Mouse (Mus musculus) c-Kit-positive CD71-negative TER-119-negative erythroid progenitor cells, embryonic 14.5 days (primary cell): ENCODE data around the gene Gipc2.

Source experiments
- DNase-seq: peaks from one replicate; pipeline ENCODE4 v3.0.0-alpha.2; 2013; ENCODE audit warnings: low read depth

Gipc2 gene

DNA sequence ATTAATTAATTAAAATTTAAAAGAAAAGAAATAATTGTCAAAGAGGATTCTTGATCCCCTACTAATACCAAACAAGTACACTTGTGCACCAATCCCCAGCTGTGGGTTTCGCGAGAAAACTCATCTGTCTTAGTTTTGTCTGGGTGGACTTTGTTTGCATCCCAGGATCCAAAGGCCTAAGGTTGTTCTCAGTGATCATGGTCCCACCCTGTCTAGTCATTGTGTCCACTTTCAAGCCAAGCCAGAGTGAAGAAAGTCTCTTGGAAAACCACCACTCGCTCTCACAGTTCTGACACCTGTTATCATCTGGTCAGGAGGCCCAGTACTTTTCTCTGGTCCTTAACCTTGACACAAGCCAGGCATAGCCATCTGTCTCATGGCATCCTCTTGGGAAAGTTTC is 48.1 kb downstream of the Gipc2 start:
- no peak for DNase-seq

- DNase-seq: no peak
Measured at GRCm38 (mm10) chr3:152116140-152116539, 49.9 kb downstream of the Gipc2 start.

DNA sequence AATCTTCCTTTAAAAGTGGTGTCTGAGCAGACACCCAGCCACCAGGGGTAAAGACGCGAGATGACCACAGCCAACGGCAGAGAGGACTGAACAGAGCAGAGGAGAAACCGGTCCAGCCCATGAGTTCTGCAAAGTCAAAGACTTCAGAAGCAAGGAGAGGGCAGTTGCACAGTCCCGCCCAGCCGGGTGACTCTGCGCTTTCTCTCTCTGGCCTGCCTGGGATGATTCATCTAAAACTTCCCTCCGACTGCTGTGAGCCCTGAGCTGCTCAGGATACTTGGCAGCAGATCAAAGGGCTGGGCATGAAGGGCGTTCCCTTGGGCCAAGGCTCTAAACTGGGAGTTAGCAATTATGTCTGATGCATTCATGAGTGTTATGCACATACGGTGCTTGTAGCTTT is 51.2 kb downstream of the Gipc2 start:
- DNase-seq: peak; percentile 66

- DNase-seq: no peak
Measured at GRCm38 (mm10) chr3:152114222-152114621, 51.8 kb downstream of the Gipc2 start.

DNA sequence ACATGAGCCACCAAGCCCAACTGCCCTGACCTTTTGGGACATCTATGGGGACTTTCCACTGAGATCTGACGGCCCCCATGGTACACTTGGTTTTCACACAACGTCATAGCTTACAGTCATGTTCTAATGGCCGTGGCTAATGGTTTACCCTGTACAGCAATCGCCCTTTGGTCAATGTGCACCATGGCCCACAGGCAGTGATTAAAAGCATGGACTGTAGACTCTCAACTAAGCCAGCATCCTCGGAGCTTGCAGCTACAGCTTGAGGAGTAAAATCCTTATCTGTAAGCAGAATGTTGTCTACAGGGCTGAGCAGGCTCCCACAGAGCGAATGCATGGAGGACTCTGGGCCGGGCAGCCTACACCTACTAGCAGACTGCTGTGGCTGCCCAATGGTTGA is 52.5 kb downstream of the Gipc2 start:
- no peak for DNase-seq

DNA sequence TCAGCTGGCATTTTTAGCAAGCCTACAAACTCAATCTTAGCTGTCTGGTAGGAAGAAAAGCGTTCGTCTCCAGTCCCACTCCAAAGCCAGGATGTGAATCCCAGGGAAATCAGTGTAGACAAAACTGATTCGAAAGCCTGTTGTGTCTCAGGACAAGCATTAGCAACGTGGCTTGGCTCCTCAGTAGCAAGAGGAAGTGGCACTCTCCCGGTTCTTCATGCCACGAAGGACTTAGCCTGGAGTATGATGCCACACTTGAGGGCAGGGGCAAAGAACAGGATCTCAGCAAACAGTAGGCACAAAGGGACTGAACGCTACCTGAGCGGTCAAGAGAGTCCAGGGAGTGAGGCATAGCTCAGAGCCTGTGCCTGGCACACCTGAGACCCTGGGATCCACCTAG is 53.4 kb downstream of the Gipc2 start:
- no peak for DNase-seq

GRCm38 (mm10) chr3:152111482-152111881 is 54.5 kb downstream of the Gipc2 start:
- DNase-seq: no peak

DNA sequence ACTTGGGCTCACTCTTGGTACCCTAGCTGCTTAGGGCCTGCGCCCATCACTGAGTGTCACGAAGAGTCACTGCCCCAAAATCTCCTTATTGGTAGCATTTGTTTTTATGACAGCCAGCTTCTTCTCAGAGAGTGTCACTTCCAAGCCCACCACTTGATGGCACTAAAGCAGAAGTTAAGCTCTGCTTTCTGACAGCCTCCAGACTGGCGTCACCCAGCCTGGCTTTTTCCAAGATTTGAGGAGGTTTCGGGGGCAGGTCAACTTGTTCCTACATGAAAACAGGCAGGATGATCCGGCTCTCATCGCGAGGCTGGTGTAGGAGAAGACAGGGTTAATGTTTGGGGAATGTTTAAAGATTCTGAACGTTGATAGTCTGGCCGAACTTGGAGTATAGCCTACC is 54.9 kb downstream of the Gipc2 start:
- DNase-seq: no peak

- no peak for DNase-seq
Measured at GRCm38 (mm10) chr3:152109260-152109587, 56.8 kb downstream of the Gipc2 start.

DNA sequence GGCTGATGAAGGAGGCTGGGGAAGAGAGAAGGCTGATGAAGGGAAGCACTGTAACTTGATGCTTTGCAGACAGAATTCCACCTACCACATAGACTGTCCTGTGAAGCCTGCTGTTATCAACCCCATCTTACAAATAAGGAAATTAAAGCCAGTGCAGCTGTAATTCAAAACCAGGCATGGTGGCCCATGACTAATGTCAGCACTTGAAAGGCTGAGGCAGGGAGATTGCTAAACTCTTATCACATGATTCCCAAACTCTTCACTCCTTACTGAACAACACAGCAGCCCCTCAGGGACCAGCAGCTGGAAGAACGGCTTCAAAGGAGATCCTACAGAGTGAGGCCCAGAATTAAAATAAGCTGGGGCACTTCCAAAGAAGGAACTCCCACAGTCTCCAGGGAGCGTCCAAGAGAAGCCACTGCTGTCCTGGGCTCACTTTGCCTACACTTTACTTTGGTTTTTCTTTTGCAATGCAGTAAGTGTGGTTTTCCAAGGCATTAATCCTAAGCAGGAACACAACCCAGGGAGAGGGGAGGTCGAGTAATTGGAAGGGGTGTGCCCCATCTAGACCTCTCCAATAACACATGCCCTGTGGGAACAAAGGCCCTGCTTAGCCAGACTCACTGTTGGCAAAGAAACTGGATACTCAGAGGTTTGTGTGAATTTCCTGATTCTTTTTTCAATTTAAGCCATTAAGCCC is 57.3 kb downstream of the Gipc2 start:
- DNase-seq: no peak

DNA sequence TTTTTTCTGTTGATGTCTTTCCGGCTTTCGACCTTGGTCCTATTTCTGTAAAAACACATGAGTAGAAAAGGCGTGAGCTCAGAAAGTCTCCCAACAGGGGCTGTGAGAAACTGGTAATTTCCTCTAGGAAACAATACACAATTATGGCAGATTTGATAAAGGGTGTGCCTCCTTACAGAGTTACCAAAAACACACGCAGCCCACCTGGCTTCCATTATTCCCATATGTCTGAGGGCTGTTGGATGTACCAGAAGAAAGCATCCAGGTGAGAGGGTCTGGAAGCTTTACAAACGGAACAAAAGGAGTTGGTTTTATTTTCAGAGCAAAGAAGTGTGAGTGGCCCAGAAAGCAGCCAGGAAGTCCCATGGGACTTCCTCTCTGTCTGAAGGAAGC is 58.0 kb downstream of the Gipc2 start:
- DNase-seq: no peak

GRCm38 (mm10) chr3:152107149-152108002 is 58.7 kb downstream of the Gipc2 start:
- DNase-seq: no peak

DNA sequence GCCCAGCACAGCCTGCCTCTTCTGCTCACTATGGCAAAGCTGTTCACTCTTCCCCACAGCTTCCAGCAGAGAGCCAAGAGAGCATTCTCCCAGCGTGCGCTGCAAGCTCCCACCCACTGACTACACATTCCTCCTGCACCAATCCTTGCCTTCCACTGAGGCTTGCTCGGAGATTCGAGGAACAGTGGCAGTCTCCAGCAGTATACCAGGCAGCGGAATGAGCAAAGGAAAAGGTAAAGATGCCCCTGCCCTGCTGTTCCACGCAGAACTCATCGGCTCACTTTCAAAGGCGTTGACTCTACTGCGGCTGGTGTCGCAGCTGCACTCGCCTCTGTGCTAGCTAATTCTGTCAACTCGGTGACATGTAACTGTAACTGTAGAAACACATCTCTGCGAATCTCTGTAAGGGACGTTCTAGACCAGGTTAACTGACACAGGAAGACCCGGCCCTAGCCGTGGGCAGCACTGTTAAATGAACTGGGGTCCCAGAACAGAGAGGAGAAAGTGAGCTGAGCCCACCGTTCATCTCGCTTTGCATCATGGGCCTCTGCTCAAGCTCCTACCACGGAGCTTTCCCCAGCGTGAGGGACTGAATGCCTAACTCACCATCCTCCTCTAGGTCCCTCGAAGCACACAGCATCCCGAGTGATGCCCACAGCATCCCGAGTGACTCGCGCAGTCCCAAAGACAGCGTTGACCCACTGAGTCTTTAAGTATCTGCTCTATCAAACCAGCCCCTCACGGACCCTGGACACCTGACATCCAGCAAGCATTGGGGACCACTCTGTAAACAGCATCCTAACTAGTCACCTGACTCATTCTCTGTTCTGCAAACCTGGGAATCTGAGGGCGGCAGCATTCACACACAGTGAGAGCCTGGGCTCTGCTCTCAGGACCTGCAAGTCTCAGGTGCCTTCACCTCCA is 59.5 kb downstream of the Gipc2 start:
- DNase-seq: no peak

DNA sequence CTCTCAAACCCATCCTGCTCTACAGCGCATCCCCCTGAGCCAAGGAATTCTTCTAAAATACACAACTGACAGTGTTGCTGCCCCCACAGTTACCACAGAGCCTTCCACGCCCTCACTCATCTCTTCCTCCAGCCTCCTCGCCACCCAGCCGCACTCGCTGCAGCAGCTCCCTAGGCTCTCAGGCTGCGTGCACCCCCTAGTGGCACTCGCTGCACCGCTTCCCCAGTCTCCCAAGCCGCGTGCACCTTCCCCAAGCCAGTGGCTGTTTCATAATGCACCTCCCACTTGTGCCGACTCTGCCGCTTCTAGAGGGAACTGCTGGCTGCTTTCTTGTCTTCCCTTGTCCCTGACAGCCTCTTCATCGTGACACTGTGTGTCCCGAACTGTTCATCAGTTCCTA is 60.7 kb downstream of the Gipc2 start:
- peak; percentile 64 for DNase-seq

DNA sequence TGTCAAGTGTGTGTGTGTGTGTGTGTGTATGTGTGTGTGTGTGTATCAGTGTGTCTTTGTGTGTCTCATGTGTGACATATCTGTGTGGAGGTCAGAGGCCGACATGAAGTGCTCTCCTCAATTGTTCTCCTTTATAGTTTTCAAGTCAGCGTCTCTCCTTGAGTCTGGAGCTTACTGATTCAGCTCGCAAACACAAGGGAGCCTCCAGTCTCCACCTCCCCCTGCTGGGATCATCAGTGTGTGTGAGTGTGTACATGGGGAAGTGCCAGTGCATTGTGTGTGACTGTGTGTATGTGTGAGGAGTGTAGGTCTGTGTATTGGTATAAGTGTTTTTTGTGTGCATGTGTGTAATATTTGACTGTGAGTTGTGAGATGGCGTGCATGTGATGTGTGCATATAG is 62.6 kb downstream of the Gipc2 start:
- DNase-seq: no peak

- no peak for DNase-seq
Measured at GRCm38 (mm10) chr3:152101459-152101858, 64.6 kb downstream of the Gipc2 start.

DNA sequence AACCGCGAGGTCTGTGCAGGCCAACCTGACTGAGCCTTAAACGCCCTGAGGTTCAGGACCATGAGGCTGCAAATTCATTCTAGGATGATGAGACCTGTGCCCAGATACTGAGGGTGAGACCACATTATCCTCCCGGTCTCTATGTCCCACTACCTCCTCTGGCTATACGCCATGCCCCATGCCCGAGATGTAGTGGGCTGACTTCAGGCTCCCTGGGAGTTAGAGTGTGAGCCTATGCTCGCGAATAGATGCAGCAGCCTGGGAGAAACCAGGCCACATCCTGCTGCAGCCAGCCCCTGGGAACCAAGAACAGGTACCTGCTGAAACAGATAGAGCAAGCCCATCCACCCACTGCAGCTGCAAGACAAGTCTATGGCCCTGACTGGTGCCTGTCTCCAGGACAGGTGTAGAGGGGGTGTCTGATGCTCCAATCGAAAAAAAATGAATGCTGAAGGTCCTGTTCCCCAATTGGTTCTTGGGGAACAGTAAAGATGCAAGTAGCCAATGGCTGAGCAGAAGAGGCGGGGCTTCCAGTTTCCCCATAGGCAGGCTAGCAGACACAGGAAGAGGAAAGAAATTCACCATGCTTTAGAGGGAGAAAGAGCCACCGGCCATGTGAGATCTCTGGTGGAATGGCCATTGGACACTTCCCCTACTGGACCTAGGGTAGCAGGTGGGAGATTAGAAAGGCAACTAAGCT is 65.8 kb downstream of the Gipc2 start:
- no peak for DNase-seq

GRCm38 (mm10) chr3:152095030-152095429 is 71.0 kb downstream of the Gipc2 start:
- DNase-seq: no peak

DNA sequence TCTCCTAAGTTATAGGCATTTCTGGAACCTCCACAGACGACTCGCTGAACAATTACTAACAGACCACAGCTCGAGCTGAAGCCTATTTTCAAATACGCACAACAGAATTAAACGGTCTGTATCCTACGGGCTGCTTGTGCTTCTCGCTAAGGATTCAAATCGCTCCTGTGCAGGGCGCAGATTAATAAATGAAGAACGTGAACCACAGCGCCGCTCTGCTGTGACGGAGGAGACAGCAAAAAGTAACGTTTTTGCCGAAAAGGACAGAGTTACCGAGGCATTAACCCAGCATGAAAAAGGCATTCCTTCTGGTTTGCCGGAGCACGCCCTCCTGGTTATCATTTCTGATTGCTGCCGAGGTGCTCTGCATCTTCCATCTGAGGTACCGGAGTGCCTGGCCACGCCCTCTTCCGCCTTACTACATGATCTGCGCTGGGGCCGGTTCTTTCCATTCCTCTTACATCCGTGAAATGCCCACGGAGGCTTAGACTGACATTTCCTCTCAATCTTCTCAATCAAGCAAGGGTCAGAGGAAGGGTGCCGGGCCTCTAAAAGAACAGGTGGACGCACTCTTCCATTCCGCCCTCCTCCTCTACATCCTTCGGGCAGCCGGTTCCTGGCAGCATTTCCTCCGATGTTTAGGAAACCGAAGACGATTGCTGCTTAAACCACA is 73.5 kb downstream of the Gipc2 start:
- DNase-seq: no peak

- no peak for DNase-seq
Measured at GRCm38 (mm10) chr3:152089178-152089577, 76.9 kb downstream of the Gipc2 start.

DNA sequence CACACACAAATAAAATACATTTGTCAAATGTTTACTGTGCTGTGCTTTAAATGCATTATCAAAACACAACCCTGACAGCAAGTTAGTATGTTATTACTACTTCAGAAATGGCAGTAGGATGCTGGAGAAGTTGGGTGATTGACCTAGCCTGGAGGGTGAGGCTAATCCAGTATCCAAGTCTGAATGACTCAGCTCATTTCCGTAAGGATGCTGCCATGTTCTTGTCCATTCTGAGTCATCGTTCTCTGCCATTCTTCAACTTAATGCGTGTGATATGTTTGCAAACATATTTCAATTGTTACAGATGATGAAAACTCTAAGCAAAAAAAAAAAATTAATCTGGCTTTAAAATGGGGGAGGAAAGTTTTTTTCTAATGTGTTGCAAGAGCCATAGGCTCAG is 84.6 kb downstream of the Gipc2 start:
- DNase-seq: no peak
